Mouse (Mus musculus) spleen, adult 2 months (tissue): ENCODE measurements around the gene Fgfr2.

ENCODE experiments used
- CTCF ChIP-seq: fragments of 200-500 bp; IDR thresholded peaks from 2 replicates; pipeline ENCODE4 v1.5.1; 2011; ENCODE audit warnings: mild to moderate bottlenecking, inconsistent platforms; ENCODE audit not compliant: insufficient read depth, insufficient read length, insufficient replicate concordance; ENCODE audit errors: extremely low read depth
- POLR2A ChIP-seq: fragments of 200-500 bp; IDR thresholded peaks from 2 replicates; pipeline ENCODE4 v1.6.1; 2011; ENCODE audit warnings: low read depth, low read length, inconsistent platforms

DNA sequence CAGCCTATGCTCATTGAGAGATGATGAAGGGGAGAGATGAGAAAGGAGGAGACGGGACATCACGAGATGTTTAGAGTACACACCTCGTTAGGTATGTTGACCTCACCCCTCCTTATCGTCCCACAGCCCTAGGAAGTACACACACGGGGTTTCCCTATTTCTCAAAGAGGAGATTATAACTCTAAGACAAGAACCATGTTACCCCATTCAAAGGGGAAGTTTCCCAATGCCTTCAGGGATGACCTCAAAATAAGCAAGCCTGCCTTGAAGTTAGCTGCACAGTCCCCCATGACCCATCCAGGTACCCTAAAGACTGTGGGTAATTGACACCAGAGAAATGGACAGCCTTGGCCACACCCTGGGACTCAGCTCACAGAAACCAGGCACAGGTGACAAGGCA, 657.3 kb downstream of the Fgfr2 start:
- no peak for TF ChIP-seq CTCF
- TF ChIP-seq POLR2A = no peak
